Mouse (Mus musculus): Measurements from ENCODE around the gene Tmem214.

Tmem214 gene

GRCm38 (mm10) chr5:30915974-30916433 is 48.2 kb downstream of the Tmem214 start:
- DNase-seq: peak; percentile 95

- DNase-seq: no peak
Observed at GRCm38 (mm10) chr5:30916841-30917240, 49.0 kb downstream of the Tmem214 start.

DNA sequence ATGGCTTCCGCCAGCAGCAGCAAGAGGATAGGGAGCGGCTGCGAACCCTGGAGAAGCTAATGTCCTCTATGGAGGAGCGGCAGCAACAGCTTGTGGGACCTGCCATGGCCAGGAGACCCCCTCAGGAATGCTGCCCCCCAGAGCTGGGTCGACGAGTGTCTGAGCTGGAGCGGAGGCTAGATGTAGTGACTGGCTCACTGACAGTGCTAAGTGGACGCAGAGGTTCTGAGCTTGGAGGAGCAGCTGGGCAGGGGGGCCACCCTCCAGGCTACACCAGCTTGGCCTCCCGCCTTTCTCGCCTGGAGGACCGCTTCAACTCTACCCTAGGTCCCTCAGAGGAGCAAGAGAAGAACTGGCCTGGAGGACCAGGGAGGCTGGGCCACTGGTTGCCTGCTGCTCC is 49.5 kb downstream of the Tmem214 start:
- no peak for DNase-seq

GRCm38 (mm10) chr5:30917891-30918670 is 50.3 kb downstream of the Tmem214 start:
- DNase-seq: no peak

- no peak for DNase-seq
Observed at GRCm38 (mm10) chr5:30918691-30919090, 50.9 kb downstream of the Tmem214 start.

DNA sequence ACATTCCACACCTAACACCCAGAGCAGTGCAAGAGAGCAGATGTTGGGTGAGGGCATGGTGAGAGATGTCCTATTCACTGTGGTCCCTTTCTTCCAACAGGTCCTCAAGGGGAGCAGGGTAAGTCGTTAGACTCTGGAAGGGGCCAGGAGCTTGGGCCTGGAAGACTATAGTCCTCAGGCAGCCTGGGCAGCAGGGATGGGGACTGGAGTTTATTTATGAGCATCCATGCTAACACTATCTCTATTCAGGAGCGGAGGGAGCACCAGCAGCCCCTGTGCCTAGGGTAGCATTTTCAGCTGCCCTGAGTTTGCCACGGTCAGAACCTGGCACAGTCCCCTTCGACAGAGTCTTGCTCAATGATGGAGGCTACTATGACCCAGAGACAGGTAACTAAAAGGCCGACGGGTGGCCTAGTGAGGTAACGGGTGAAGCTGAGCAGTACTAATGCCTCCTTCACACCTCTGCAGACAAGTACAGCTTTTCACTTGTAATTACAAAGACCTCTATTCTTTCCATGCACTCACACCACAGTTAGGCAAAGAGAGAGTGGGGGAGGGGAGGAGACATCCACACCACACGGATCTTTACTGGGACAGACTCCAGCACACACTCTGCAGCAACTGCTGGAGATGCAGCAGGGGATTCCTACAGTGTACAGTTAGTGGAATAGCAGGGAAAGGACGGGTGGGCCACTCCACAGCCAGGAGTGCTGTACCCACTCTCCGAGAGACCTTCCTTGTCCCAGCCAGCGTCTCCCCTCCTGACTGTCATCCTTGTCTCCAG is 52.2 kb downstream of the Tmem214 start:
- DNase-seq: no peak

DNA sequence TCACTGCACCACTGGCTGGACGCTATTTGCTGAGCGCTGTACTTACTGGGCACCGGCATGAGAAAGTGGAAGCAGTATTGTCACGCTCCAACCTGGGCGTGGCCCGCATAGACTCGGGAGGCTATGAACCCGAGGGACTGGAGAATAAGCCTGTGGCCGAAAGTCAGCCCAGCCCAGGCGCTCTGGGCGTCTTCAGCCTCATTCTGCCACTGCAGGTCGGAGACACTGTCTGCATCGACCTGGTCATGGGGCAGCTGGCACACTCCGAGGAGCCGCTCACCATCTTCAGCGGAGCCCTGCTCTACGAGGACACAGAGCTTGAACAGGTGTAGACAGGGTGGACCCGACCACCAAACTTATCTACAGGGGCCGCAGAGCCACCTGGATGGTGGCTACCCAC is 52.8 kb downstream of the Tmem214 start:
- DNase-seq: no peak

- DNase-seq: peak; percentile 94
Observed at GRCm38 (mm10) chr5:30921256-30922033, 53.6 kb downstream of the Tmem214 start, which contains the start of gene Khk. Khk (plus strand) TSS chr5:30921431.

GRCm38 (mm10) chr5:30922581-30923041 is 54.8 kb downstream of the Tmem214 start:
- no peak for DNase-seq

DNA sequence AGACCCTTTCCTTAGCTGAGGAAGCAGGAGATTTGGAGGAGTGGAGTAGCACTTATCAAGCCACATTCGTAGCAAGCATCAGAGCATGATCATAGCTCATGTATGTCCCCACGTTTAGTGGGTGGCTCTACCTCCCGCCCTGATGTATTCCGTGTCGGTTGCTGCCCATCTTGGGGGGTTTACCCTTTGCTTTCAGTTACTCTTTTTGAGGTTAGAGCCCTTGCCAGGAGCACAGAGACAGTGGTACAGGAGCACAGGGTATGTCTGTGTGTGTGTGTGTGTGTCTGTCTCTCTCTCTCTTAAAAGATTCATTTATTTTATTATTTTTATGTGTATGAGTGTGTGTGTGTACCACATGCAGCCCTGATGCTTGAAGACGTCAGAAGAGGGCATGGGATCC is 55.3 kb downstream of the Tmem214 start:
- no peak for DNase-seq

GRCm38 (mm10) chr5:30924614-30925013 is 56.8 kb downstream of the Tmem214 start:
- DNase-seq: no peak

- peak; percentile 87 for DNase-seq
Observed at GRCm38 (mm10) chr5:30925217-30925616, 57.4 kb downstream of the Tmem214 start.

DNA sequence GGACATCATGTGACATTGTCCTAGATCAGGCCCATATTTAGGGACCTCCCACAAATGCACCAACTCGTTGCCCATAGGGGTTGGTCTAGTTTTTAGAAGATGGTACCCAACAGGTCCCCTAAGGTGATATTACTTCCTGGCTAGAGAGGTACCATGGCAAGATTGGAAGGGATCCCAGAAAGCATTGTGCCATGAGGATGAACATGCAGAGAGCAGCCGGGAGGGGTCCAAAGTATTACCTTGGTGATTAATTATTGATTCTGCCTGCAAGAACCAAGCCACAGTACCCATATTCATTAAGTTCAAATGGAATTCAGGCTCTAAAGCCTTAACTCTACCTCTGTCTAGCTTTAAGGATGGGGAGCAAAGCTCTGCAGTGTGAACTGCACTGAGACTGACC is 58.3 kb downstream of the Tmem214 start:
- peak; percentile 78 for DNase-seq

DNA sequence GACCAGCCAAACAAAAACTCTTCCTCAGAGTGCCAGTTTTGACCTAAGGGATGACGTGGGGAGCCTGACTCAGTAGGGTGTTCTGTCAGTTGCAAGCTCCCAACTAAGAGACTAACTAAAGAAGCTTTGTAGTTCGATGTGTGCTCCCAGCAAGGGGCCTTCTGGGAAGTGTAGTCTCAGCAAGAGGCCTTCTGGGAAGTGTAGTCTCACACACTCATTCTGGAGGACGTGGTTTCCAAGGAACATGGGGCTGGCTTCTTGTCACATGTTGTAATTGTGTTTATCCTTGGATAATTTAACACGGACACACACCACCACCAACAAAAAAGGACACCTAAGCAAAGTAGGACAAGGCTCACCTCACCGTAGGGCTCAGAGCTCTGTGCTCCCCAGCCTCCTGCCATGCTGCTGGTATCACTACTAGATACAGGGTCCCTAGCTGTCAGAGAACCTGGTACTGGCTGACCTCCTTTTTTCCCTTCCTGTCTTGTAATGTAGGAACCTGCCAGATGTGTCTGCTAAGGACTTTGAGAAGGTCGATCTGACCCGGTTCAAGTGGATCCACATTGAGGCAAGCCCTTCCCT is 60.2 kb downstream of the Tmem214 start:
- peak; percentile 33 for DNase-seq

All from kidney, postnatal 14 days (tissue).